Mouse (Mus musculus): ENCODE data around the gene Wdfy2. TPM values are rescaled to one million over a fixed set of nuclear protein-coding genes. Genes with fewer than 3 reads are reported as not detected.
A peak's percentile ranks its signal among the peaks of the same experiment; 100 is the strongest.
"Not testable (repeated sequence)": the region's sequence is repeated elsewhere in the genome, so short reads cannot be mapped to it uniquely, and the experiment has no call there.

The Wdfy2 gene
- polyA plus RNA-seq, 1 experiment from 2014 or later = 7.6 TPM

- no peaks in the 10 kb centered on the region for H3K27me3 ChIP-seq (replicated peaks; ENCODE audit: control insufficient read depth, insufficient read depth, low read length)
- H3K4me3 ChIP-seq (ENCODE audit: low read depth, low read length) = no peak overlapping the region
- no peaks in the 10 kb centered on the region for H3K9me3 ChIP-seq (ENCODE audit: control insufficient read depth, low read length)
- ATAC-seq (replicated peaks; ENCODE audit: low FRiP score, low TSS enrichment, low read depth) = 0 out of 2 replicates have a peak, but pooled peaks have one; percentile 36
- H3K27ac ChIP-seq (ENCODE audit: low read depth) = no peak overlapping the region
- no peak overlapping the region for H3K4me2 ChIP-seq (ENCODE audit: low read length)
- no peaks in the 10 kb centered on the region for H3K36me3 ChIP-seq (ENCODE audit: control insufficient read depth, insufficient read depth, low read length)
- H3K4me1 ChIP-seq (replicated peaks; ENCODE audit: control insufficient read depth, insufficient read depth, low read length) = no peaks in the 10 kb centered on the region
- 35% methylated on average over 5 of the region's 5 CpGs for WGBS
- DNase-seq (ENCODE audit: low spot score) = peak; percentile 57
- H3K9ac ChIP-seq (ENCODE audit: low read length) = no peak overlapping the region
These were observed 24.7 kb upstream of the Wdfy2 start for GRCm38 (mm10) chr14:62812765-62813164.

GRCm38 (mm10) chr14:62814567-62814966 lies 22.9 kb upstream of the Wdfy2 start:
- 57% methylated on average over 6 of the region's 6 CpGs for WGBS
- ATAC-seq (replicated peaks; ENCODE audit: low FRiP score, low TSS enrichment, low read depth) = no peak

GRCm38 (mm10) chr14:62816827-62817226 lies 20.7 kb upstream of the Wdfy2 start:
- no peak overlapping the region for H3K4me2 ChIP-seq (ENCODE audit: low read length)
- H3K27ac ChIP-seq (ENCODE audit: low read depth) = no peak overlapping the region
- WGBS = 82% methylated on average over 4 of the region's 4 CpGs
- no peak overlapping the region for H3K9ac ChIP-seq (ENCODE audit: low read length)
- ATAC-seq (replicated peaks; ENCODE audit: low FRiP score, low TSS enrichment, low read depth) (no peak), DNase-seq (ENCODE audit: low spot score) (no peak)
- no peaks in the 10 kb centered on the region for H3K9me3 ChIP-seq (ENCODE audit: control insufficient read depth, low read length)
- no peaks in the 10 kb centered on the region for H3K36me3 ChIP-seq (ENCODE audit: control insufficient read depth, insufficient read depth, low read length)
- H3K27me3 ChIP-seq (replicated peaks; ENCODE audit: control insufficient read depth, insufficient read depth, low read length) = no peaks in the 10 kb centered on the region
- no peaks in the 10 kb centered on the region for H3K4me1 ChIP-seq (replicated peaks; ENCODE audit: control insufficient read depth, insufficient read depth, low read length)
- H3K4me3 ChIP-seq (ENCODE audit: low read depth, low read length) = no peak overlapping the region

More at GRCm38 (mm10) chr14:62814567-62814966, 22.9 kb upstream of the Wdfy2 start:
- no peak for DNase-seq (ENCODE audit: low spot score)
- Histone ChIP-seq H3K36me3 (ENCODE audit: control insufficient read depth, insufficient read depth, low read length) (no peaks in the 10 kb centered on the region), H3K4me2 (ENCODE audit: low read length) (no peak overlapping the region), H3K4me1 (replicated peaks; ENCODE audit: control insufficient read depth, insufficient read depth, low read length) (no peaks in the 10 kb centered on the region), H3K9ac (ENCODE audit: low read length) (no peak overlapping the region), H3K9me3 (ENCODE audit: control insufficient read depth, low read length) (no peaks in the 10 kb centered on the region), H3K4me3 (ENCODE audit: low read depth, low read length) (no peak overlapping the region), H3K27me3 (replicated peaks; ENCODE audit: control insufficient read depth, insufficient read depth, low read length) (no peaks in the 10 kb centered on the region), H3K27ac (ENCODE audit: low read depth) (no peak overlapping the region)

- Histone ChIP-seq H3K27ac (ENCODE audit: low read depth) (no peak overlapping the region), H3K4me3 (ENCODE audit: low read depth, low read length) (no peak overlapping the region), H3K9me3 (ENCODE audit: control insufficient read depth, low read length) (no peaks in the 10 kb centered on the region), H3K4me1 (replicated peaks; ENCODE audit: control insufficient read depth, insufficient read depth, low read length) (no peaks in the 10 kb centered on the region), H3K36me3 (ENCODE audit: control insufficient read depth, insufficient read depth, low read length) (no peaks in the 10 kb centered on the region), H3K9ac (ENCODE audit: low read length) (no peak overlapping the region), H3K4me2 (ENCODE audit: low read length) (no peak overlapping the region), H3K27me3 (replicated peaks; ENCODE audit: control insufficient read depth, insufficient read depth, low read length) (no peaks in the 10 kb centered on the region)
- 0 out of 2 replicates have a peak, but pooled peaks have one; percentile 77 for ATAC-seq (replicated peaks; ENCODE audit: low FRiP score, low TSS enrichment, low read depth)
- no peak for DNase-seq (ENCODE audit: low spot score)
- 83% methylated on average over 8 of the region's 8 CpGs for WGBS
These were observed 11.7 kb upstream of the Wdfy2 start for GRCm38 (mm10) chr14:62825575-62826332.

GRCm38 (mm10) chr14:62829291-62829690 lies 8.2 kb upstream of the Wdfy2 start:
- H3K4me2 ChIP-seq (ENCODE audit: low read length) = no peak overlapping the region
- WGBS = 42% methylated on average over 6 of the region's 6 CpGs
- H3K27me3 ChIP-seq (replicated peaks; ENCODE audit: control insufficient read depth, insufficient read depth, low read length) = no peaks in the 10 kb centered on the region
- no peak overlapping the region for H3K27ac ChIP-seq (ENCODE audit: low read depth)
- ATAC-seq (replicated peaks; ENCODE audit: low FRiP score, low TSS enrichment, low read depth) (no peak), DNase-seq (ENCODE audit: low spot score) (no peak)
- no peak overlapping the region for H3K9ac ChIP-seq (ENCODE audit: low read length)
- no peaks in the 10 kb centered on the region for H3K9me3 ChIP-seq (ENCODE audit: control insufficient read depth, low read length)
- no peaks in the 10 kb centered on the region for H3K36me3 ChIP-seq (ENCODE audit: control insufficient read depth, insufficient read depth, low read length)
- H3K4me3 ChIP-seq (ENCODE audit: low read depth, low read length) = no peak overlapping the region
- no peaks in the 10 kb centered on the region for H3K4me1 ChIP-seq (replicated peaks; ENCODE audit: control insufficient read depth, insufficient read depth, low read length)

GRCm38 (mm10) chr14:62831691-62832275 lies 5.7 kb upstream of the Wdfy2 start:
- ATAC-seq (replicated peaks; ENCODE audit: low FRiP score, low TSS enrichment, low read depth) = no peak
- Histone ChIP-seq H3K27ac (ENCODE audit: low read depth) (no peak overlapping the region), H3K4me1 (replicated peaks; ENCODE audit: control insufficient read depth, insufficient read depth, low read length) (no peaks in the 10 kb centered on the region), H3K4me3 (ENCODE audit: low read depth, low read length) (no peak overlapping the region), H3K36me3 (ENCODE audit: control insufficient read depth, insufficient read depth, low read length) (no peaks in the 10 kb centered on the region), H3K4me2 (ENCODE audit: low read length) (no peak overlapping the region), H3K27me3 (replicated peaks; ENCODE audit: control insufficient read depth, insufficient read depth, low read length) (no peaks in the 10 kb centered on the region), H3K9me3 (ENCODE audit: control insufficient read depth, low read length) (no peaks in the 10 kb centered on the region), H3K9ac (ENCODE audit: low read length) (no peak overlapping the region)
- DNase-seq (ENCODE audit: low spot score) = no peak
- WGBS = 89% methylated on average over 3 of the region's 3 CpGs

GRCm38 (mm10) chr14:62833036-62833435 lies 4.4 kb upstream of the Wdfy2 start:
- Histone ChIP-seq H3K27me3 (replicated peaks; ENCODE audit: control insufficient read depth, insufficient read depth, low read length) (no peaks in the 10 kb centered on the region), H3K9me3 (ENCODE audit: control insufficient read depth, low read length) (no peaks in the 10 kb centered on the region), H3K4me3 (ENCODE audit: low read depth, low read length) (no peak overlapping the region), H3K9ac (ENCODE audit: low read length) (no peak overlapping the region), H3K4me2 (ENCODE audit: low read length) (no peak overlapping the region), H3K27ac (ENCODE audit: low read depth) (no peak overlapping the region), H3K36me3 (ENCODE audit: control insufficient read depth, insufficient read depth, low read length) (no peaks in the 10 kb centered on the region), H3K4me1 (replicated peaks; ENCODE audit: control insufficient read depth, insufficient read depth, low read length) (no peaks in the 10 kb centered on the region)
- WGBS = 71% methylated on average over 7 of the region's 7 CpGs
- ATAC-seq (replicated peaks; ENCODE audit: low FRiP score, low TSS enrichment, low read depth) (no peak), DNase-seq (ENCODE audit: low spot score) (no peak)

- Histone ChIP-seq H3K4me1 (replicated peaks; ENCODE audit: control insufficient read depth, insufficient read depth, low read length) (no peaks in the 10 kb centered on the region), H3K27me3 (replicated peaks; ENCODE audit: control insufficient read depth, insufficient read depth, low read length) (no peaks in the 10 kb centered on the region), H3K9me3 (ENCODE audit: control insufficient read depth, low read length) (no peaks in the 10 kb centered on the region), H3K9ac (ENCODE audit: low read length) (no peak overlapping the region), H3K4me2 (ENCODE audit: low read length) (no peak overlapping the region), H3K36me3 (ENCODE audit: control insufficient read depth, insufficient read depth, low read length) (no peaks in the 10 kb centered on the region), H3K27ac (ENCODE audit: low read depth) (no peak overlapping the region), H3K4me3 (ENCODE audit: low read depth, low read length) (no peak overlapping the region)
- 69% methylated on average over 3 of the region's 3 CpGs for WGBS
- ATAC-seq (replicated peaks; ENCODE audit: low FRiP score, low TSS enrichment, low read depth) (no peak), DNase-seq (ENCODE audit: low spot score) (no peak)
These were observed 3.9 kb upstream of the Wdfy2 start for GRCm38 (mm10) chr14:62833541-62833940.

- not testable (repeated sequence) for H3K27me3 ChIP-seq (replicated peaks; ENCODE audit: control insufficient read depth, insufficient read depth, low read length); H3K27ac ChIP-seq (ENCODE audit: low read depth); ATAC-seq (replicated peaks; ENCODE audit: low FRiP score, low TSS enrichment, low read depth); H3K9me3 ChIP-seq (ENCODE audit: control insufficient read depth, low read length); H3K9ac ChIP-seq (ENCODE audit: low read length); H3K36me3 ChIP-seq (ENCODE audit: control insufficient read depth, insufficient read depth, low read length); DNase-seq (ENCODE audit: low spot score); H3K4me2 ChIP-seq (ENCODE audit: low read length); H3K4me3 ChIP-seq (ENCODE audit: low read depth, low read length); H3K4me1 ChIP-seq (replicated peaks; ENCODE audit: control insufficient read depth, insufficient read depth, low read length)
- 73% methylated on average over 3 of the region's 3 CpGs for WGBS
These were observed 1.7 kb upstream of the Wdfy2 start for GRCm38 (mm10) chr14:62835737-62836136.
